Mouse (Mus musculus): ENCODE data around the gene Emcn.

DNA sequence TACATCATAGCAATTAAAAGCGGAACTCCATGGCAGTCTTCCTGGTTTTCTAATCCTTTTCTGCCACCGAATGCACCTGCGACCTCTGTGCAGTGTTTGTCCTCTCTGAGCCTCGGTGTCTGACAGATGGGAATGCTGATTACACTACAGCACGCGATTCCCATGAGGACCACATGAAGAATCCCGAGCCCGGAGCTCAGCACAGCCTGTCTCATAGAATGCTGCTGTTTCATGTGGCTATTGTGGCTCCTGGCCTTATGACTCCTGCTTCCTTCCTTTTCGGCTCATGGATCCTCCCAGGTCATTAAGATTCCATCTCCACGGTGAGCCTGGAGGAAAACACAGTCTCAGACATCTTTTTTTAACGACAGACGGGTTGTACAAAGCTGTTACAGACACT lies 18.6 kb upstream of the Emcn start:
- no peak for TF ChIP-seq TCF12 (IDR thresholded peaks at IDR 0.05; ENCODE audit: low read depth, low read length)
- TF ChIP-seq BHLHE40 (IDR thresholded peaks at IDR 0.05; ENCODE audit: borderline replicate concordance, low read depth, low read length): no peak
- no peak for TF ChIP-seq TBP (IDR thresholded peaks at IDR 0.05; ENCODE audit: low read depth, low read length)
- TF ChIP-seq CTCF (IDR thresholded peaks at IDR 0.05 in 2 of 3, conservative IDR thresholded peaks at IDR 0.05 in 1 of 3; ENCODE audit: control insufficient read depth in 1 of 3, insufficient read depth in 1 of 3, low read depth in 2 of 3, low read length in 3 of 3, poor library complexity in 1 of 3, severe bottlenecking in 1 of 3): no peak
- TF ChIP-seq POLR2A (IDR thresholded peaks at IDR 0.05; ENCODE audit: control insufficient read depth in 1 of 2, insufficient read depth in 1 of 2, low read depth in 1 of 2, low read length in 2 of 2, poor library complexity in 1 of 2): no peak
- TF ChIP-seq MAFK (IDR thresholded peaks at IDR 0.05; ENCODE audit: borderline replicate concordance, low read depth, low read length): no peak
- TF ChIP-seq ZNF384 (IDR thresholded peaks at IDR 0.05; ENCODE audit: low read depth, low read length): no peak
- no peak for TF ChIP-seq GATA1 (IDR thresholded peaks at IDR 0.05; ENCODE audit: low read depth, low read length)
- TF ChIP-seq MYC (IDR thresholded peaks at IDR 0.05; ENCODE audit: low read depth, low read length): no peak
- no peak for TF ChIP-seq KAT2A (conservative IDR thresholded peaks at IDR 0.05; ENCODE audit: low read depth, low read length)
- no peak for TF ChIP-seq MYB (IDR thresholded peaks at IDR 0.05; ENCODE audit: low read depth, low read length)
- no peak for TF ChIP-seq EP300 (IDR thresholded peaks at IDR 0.05; ENCODE audit: low read depth in 1 of 2, low read length in 2 of 2)
- no peak for TF ChIP-seq MAX (IDR thresholded peaks at IDR 0.05; ENCODE audit: low read length)

Data from MEL (cell line).